Mouse (Mus musculus): ENCODE results near the gene Pak2. TPM values are rescaled to one million over a fixed set of nuclear protein-coding genes. Genes with fewer than 3 reads are reported as not detected.
"Not testable (repeated sequence)": the region's sequence is repeated elsewhere in the genome, so short reads cannot be mapped to it uniquely, and the experiment has no call there.

Gene Pak2
- polyA plus RNA-seq, 1 experiment = 16.1 TPM

DNA sequence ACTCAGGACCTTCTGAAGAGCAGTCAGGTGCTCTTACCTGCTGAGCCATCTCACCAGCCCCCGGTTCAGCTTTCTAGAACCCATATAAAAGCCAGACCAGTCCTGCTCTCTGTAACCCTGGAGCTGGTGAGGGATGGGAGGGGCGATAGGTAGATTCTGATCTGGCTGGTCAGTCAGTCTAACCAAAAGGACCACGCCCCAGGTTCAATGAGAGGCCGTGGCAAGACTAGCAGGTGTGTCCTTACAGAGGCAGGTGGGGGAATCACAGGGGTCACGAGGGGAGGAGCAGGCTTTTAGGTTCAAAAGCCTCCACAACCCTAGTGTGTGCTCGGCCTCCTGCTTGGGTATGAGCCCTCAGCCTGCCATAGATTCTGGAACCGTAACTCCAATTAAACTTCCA is 12.3 kb upstream of the Pak2 start:
- peaks cover 2% of the 10 kb centered on the region; the same call in 1 of the 2 replicates for H3K4me1 ChIP-seq (ENCODE audit: control insufficient read depth, insufficient read depth, insufficient read length, low read length)
- no peak overlapping the region for H3K27ac ChIP-seq (ENCODE audit: insufficient read depth, low read depth, low read length)
- WGBS = 82% methylated on average over 7 of the region's 7 CpGs
- no peak overlapping the region for H3K4me3 ChIP-seq (ENCODE audit: low read depth, low read length)
- no peaks in the 10 kb centered on the region for H3K27me3 ChIP-seq (ENCODE audit: control insufficient read depth, insufficient read depth, low read length)
- no peak for TF ChIP-seq CTCF (IDR thresholded peaks at IDR 0.05; ENCODE audit: extremely low read depth, insufficient read length, insufficient replicate concordance, low read depth, low read length)
- TF ChIP-seq POLR2A (IDR thresholded peaks at IDR 0.05; ENCODE audit: low read depth, low read length) = no peak
- H3K36me3 ChIP-seq (ENCODE audit: control insufficient read depth, insufficient read depth, low read length) = peaks cover 14% of the 10 kb centered on the region

- WGBS = 24% methylated on average over 17 of the region's 17 CpGs
- no peak for TF ChIP-seq POLR2A (IDR thresholded peaks at IDR 0.05; ENCODE audit: low read depth, low read length)
- no peak for TF ChIP-seq CTCF (IDR thresholded peaks at IDR 0.05; ENCODE audit: extremely low read depth, insufficient read length, insufficient replicate concordance, low read depth, low read length)
- Histone ChIP-seq H3K4me3 (ENCODE audit: low read depth, low read length) (peak overlapping the region; percentile 4; the same call in 1 of the 2 replicates), H3K36me3 (ENCODE audit: control insufficient read depth, insufficient read depth, low read length) (peaks cover 26% of the 10 kb centered on the region), H3K4me1 (ENCODE audit: control insufficient read depth, insufficient read depth, insufficient read length, low read length) (peaks cover 2% of the 10 kb centered on the region; the same call in 1 of the 2 replicates), H3K27me3 (ENCODE audit: control insufficient read depth, insufficient read depth, low read length) (no peaks in the 10 kb centered on the region), H3K27ac (ENCODE audit: insufficient read depth, low read depth, low read length) (peak overlapping the region; percentile 71)
These were observed 8.7 kb upstream of the Pak2 start for GRCm38 (mm10) chr16:32087629-32088443.

- under 1% methylated on average over 30 of the region's 30 CpGs for WGBS
- no peak for TF ChIP-seq POLR2A (IDR thresholded peaks at IDR 0.05; ENCODE audit: low read depth, low read length)
- TF ChIP-seq CTCF (IDR thresholded peaks at IDR 0.05; ENCODE audit: extremely low read depth, insufficient read length, insufficient replicate concordance, low read depth, low read length) = no peak
- H3K36me3 ChIP-seq (ENCODE audit: control insufficient read depth, insufficient read depth, low read length) = peaks cover 2% of the 10 kb centered on the region
These were observed 643 bp downstream of the Pak2 start for GRCm38 (mm10) chr16:32078408-32078990.

DNA sequence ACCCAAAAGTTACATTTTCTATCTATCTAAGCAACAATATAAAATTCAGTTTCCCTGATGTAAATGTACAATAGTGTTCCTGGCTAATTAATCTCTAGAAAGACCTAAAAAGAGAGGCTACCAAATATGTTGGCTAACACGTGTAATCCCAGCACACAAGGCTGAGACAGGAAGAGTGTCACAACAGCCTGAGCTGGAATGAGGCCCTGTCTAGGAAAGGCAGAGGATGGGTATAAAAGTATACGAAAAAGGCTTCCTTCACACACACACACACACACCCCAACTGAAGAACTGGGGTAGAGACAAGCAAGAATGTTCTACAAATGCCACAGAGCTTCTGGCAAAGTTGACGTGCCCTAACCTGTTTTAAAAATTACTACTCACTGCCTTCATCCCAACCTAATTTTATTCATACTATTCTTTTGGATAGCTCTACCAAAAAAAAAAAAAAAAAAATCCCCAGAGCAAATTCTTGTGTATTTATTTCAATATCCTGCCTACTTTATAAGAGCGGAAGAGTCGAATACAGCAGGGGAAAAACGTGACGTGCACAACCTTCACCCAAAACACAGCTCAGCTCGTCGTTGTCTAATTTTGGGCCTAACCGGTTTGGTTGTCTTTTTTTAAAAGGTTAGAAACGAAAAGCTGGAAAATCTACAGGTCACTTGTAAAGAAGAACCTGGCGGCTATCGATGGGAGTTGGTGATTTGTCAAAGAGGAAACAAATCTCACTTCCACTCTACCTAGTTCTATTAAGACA is 1.3 kb downstream of the Pak2 start:
- Histone ChIP-seq H3K27ac (ENCODE audit: insufficient read depth, low read depth, low read length) (peak overlapping the region; percentile 98), H3K27me3 (ENCODE audit: control insufficient read depth, insufficient read depth, low read length) (no peaks in the 10 kb centered on the region), H3K4me1 (ENCODE audit: control insufficient read depth, insufficient read depth, insufficient read length, low read length) (peaks cover 7% of the 10 kb centered on the region; the same call in 1 of the 2 replicates), H3K4me3 (ENCODE audit: low read depth, low read length) (peak overlapping the region; percentile 85; the same call in 1 of the 2 replicates), H3K36me3 (ENCODE audit: control insufficient read depth, insufficient read depth, low read length) (peaks cover 2% of the 10 kb centered on the region)
- TF ChIP-seq POLR2A (IDR thresholded peaks at IDR 0.05; ENCODE audit: low read depth, low read length) = no peak
- no peak for TF ChIP-seq CTCF (IDR thresholded peaks at IDR 0.05; ENCODE audit: extremely low read depth, insufficient read length, insufficient replicate concordance, low read depth, low read length)
- under 1% methylated on average over 13 of the region's 13 CpGs for WGBS

More at GRCm38 (mm10) chr16:32078408-32078990, 643 bp downstream of the Pak2 start:
- peak overlapping the region; percentile 98 for H3K27ac ChIP-seq (ENCODE audit: insufficient read depth, low read depth, low read length)
- peaks cover 7% of the 10 kb centered on the region; the same call in 1 of the 2 replicates for H3K4me1 ChIP-seq (ENCODE audit: control insufficient read depth, insufficient read depth, insufficient read length, low read length)
- no peaks in the 10 kb centered on the region for H3K27me3 ChIP-seq (ENCODE audit: control insufficient read depth, insufficient read depth, low read length)
- H3K4me3 ChIP-seq (ENCODE audit: low read depth, low read length) = peak overlapping the region; percentile 85

DNA sequence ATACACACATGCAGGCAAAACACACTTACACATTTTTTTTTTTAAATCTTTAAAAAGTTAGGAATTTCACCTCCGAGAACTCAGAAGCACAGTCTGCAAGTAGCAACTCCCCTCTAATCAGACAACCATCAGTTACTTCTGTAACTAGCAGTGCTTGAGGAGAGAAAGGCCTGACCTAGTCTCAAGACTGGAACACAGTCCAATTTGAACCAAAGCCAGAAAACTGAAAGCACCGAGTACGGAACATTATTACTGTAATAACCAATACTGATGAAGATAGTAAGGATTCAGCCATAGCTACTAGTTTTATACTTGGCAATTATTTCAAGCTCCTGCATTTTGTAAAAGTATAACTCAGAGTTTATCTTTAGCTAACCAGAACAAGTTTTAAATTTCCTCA is 2.7 kb downstream of the Pak2 start:
- Histone ChIP-seq H3K4me1 (ENCODE audit: control insufficient read depth, insufficient read depth, insufficient read length, low read length) (peaks cover 7% of the 10 kb centered on the region; the same call in 1 of the 2 replicates), H3K4me3 (ENCODE audit: low read depth, low read length) (no peak overlapping the region), H3K27me3 (ENCODE audit: control insufficient read depth, insufficient read depth, low read length) (no peaks in the 10 kb centered on the region), H3K36me3 (ENCODE audit: control insufficient read depth, insufficient read depth, low read length) (peaks cover 2% of the 10 kb centered on the region), H3K27ac (ENCODE audit: insufficient read depth, low read depth, low read length) (no peak overlapping the region)
- 19% methylated on average over 3 of the region's 3 CpGs for WGBS
- TF ChIP-seq CTCF (IDR thresholded peaks at IDR 0.05; ENCODE audit: extremely low read depth, insufficient read length, insufficient replicate concordance, low read depth, low read length) = no peak
- TF ChIP-seq POLR2A (IDR thresholded peaks at IDR 0.05; ENCODE audit: low read depth, low read length) = no peak

DNA sequence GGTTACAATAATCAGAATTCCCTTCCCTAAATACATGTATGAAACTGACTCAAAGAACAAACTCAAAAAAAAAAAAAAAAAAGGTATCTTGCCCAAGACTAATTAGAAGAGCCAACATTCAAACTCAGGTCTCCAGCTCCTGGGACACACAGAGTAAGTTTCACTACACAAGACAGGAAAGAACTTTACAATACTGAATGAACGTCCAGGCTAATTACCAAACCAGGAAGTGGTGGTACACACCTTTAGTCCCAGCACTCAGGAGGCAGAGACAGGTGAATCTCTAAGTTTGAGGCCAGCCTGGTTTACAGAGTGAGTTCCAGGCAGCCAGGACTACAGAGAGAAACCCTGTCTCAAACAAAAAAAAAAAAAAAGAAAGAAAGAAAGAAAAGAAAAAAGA is 3.4 kb downstream of the Pak2 start:
- peaks cover 7% of the 10 kb centered on the region; the same call in 1 of the 2 replicates for H3K4me1 ChIP-seq (ENCODE audit: control insufficient read depth, insufficient read depth, insufficient read length, low read length)
- no peaks in the 10 kb centered on the region for H3K27me3 ChIP-seq (ENCODE audit: control insufficient read depth, insufficient read depth, low read length)
- TF ChIP-seq CTCF (IDR thresholded peaks at IDR 0.05; ENCODE audit: extremely low read depth, insufficient read length, insufficient replicate concordance, low read depth, low read length) (no peak), POLR2A (IDR thresholded peaks at IDR 0.05; ENCODE audit: low read depth, low read length) (no peak)
- no peak overlapping the region for H3K27ac ChIP-seq (ENCODE audit: insufficient read depth, low read depth, low read length)
- no peak overlapping the region for H3K4me3 ChIP-seq (ENCODE audit: low read depth, low read length)
- peaks cover 2% of the 10 kb centered on the region for H3K36me3 ChIP-seq (ENCODE audit: control insufficient read depth, insufficient read depth, low read length)
- WGBS = 6% methylated on average over 1 of the region's 1 CpGs

GRCm38 (mm10) chr16:32070070-32070469 is 9.1 kb downstream of the Pak2 start:
- WGBS = 16% methylated on average over 4 of the region's 4 CpGs
- H3K4me3 ChIP-seq (ENCODE audit: low read depth, low read length); H3K27me3 ChIP-seq (ENCODE audit: control insufficient read depth, insufficient read depth, low read length); H3K27ac ChIP-seq (ENCODE audit: insufficient read depth, low read depth, low read length); H3K36me3 ChIP-seq (ENCODE audit: control insufficient read depth, insufficient read depth, low read length): not testable (repeated sequence)
- peaks cover 23% of the 10 kb centered on the region for H3K4me1 ChIP-seq (ENCODE audit: control insufficient read depth, insufficient read depth, insufficient read length, low read length)
